Mouse (Mus musculus) CH12.LX (cell line): ENCODE measurements at regions not wholly inside any gene's neighbourhood (a gene's known extent, or its start where the extent isn't known, plus 50 kb on each side); places are given as distances from the start of the nearest gene placed in this dataset.

Source experiments
- CTCF ChIP-seq, 2 experiments: IDR thresholded peaks in 1 of 2; conservative IDR thresholded peaks in 1 of 2; 2 replicates each; pipeline ENCODE4 v1.5.1; 2011 to 2012; ENCODE audit warnings: low read depth in 2 of 2, low read length in 2 of 2, improper control_type of control experiment in 1 of 2, inconsistent platforms in 1 of 2, mild to moderate bottlenecking in 1 of 2, moderate library complexity in 1 of 2
- E2F4 ChIP-seq: IDR thresholded peaks from 2 replicates; pipeline ENCODE4 v1.6.1; 2011; ENCODE audit warnings: low read depth, low read length, improper control_type of control experiment; ENCODE audit not compliant: insufficient replicate concordance
- POLR2A ChIP-seq: IDR thresholded peaks from 2 replicates; pipeline ENCODE4 v1.6.1; 2011; ENCODE audit warnings: low read depth, mild to moderate bottlenecking, improper control_type of control experiment, low read length
- USF2 ChIP-seq: conservative IDR thresholded peaks from 2 replicates; pipeline ENCODE4 v1.6.1; 2011; ENCODE audit warnings: low read depth, low read length, improper control_type of control experiment

DNA sequence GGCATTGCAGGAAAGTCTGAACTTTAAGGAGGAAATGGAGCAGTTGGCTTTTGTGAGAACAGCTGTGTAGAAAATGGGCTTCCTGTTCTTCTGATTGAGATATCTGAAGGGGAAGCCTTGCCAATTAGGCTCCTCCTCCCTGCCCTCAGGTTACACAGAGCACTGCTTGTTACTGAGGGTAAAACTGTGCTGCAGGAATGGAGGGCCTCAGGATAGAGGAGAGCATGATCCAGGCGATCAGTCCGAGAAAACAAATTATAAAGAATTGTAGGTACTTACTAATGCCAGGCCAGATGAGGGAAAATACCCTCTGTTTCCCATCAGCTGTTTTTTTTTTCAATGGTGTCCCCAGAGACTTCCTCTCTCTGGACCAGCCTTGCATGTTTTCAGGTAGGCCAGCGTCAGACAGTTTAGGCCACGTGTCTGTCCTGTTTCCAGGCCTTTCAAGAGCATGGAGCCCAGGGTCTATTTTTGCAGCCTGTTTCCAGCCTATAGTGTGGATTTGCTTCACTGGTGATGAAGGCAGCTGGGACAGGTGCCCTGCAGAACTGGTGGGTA is 259.7 kb downstream of the Nek10 start:
- no peak for TF ChIP-seq USF2
- TF ChIP-seq POLR2A: no peak
- no peak for TF ChIP-seq CTCF (conservative IDR thresholded peaks at IDR 0.05 in 1 of 2, IDR thresholded peaks at IDR 0.05 in 1 of 2; ENCODE audit: low read depth in 2 of 2, low read length in 2 of 2)
- TF ChIP-seq E2F4: no peak
